Mouse (Mus musculus) embryonic facial prominence, embryonic 14.5 days (tissue): ENCODE results near the gene Tecta. TPM values are rescaled to one million over a fixed set of nuclear protein-coding genes. Genes with fewer than 3 reads are reported as not detected.

ENCODE experiments used
- ATAC-seq: fragments of 200-750 bp; cut with Nextera tagmentation; 2 replicates; pipeline ENCODE4 v1.8.0; 2017; ENCODE audit warnings: low read depth, moderate number of reproducible peaks, moderate TSS enrichment
- DNase-seq: peaks from one replicate; pipeline ENCODE4 v3.0.0-alpha.2; 2015; ENCODE audit warnings: low spot score
- H3K27ac ChIP-seq: fragments of 300-500 bp; sonication (generic); replicated peaks from 2 replicates; pipeline ENCODE4 v1.5.1; 2014; ENCODE audit warnings: low read depth, mild to moderate bottlenecking, low read length, moderate library complexity
- H3K27me3 ChIP-seq: fragments of 300-500 bp; sonication (generic); replicated peaks from 2 replicates; pipeline ENCODE4 v1.6.1; 2014; ENCODE audit warnings: low read length; ENCODE audit not compliant: control insufficient read depth, insufficient read depth
- H3K36me3 ChIP-seq: fragments of 300-500 bp; sonication (generic); 2 replicates; pipeline ENCODE4 v1.6.1; 2014; ENCODE audit warnings: low read length, mixed read lengths; ENCODE audit not compliant: control insufficient read depth, insufficient read depth
- H3K4me1 ChIP-seq: fragments of 300-500 bp; sonication (generic); 2 replicates; pipeline ENCODE4 v1.6.1; 2014; ENCODE audit warnings: antibody characterized with exemption, low read length; ENCODE audit not compliant: control insufficient read depth, insufficient read depth
- H3K4me2 ChIP-seq: fragments of 300-500 bp; sonication (generic); 2 replicates; pipeline ENCODE4 v1.6.1; 2014; ENCODE audit warnings: low read depth, mild to moderate bottlenecking, low read length, moderate library complexity, mixed read lengths
- H3K4me3 ChIP-seq: fragments of 300-500 bp; sonication (generic); 2 replicates; pipeline ENCODE4 v1.5.1; 2014; ENCODE audit warnings: low read depth, mild to moderate bottlenecking, low read length
- H3K9ac ChIP-seq: fragments of 300-500 bp; sonication (generic); 2 replicates; pipeline ENCODE4 v1.6.1; 2014; ENCODE audit warnings: low read depth, mild to moderate bottlenecking, low read length, moderate library complexity, mixed read lengths
- H3K9me3 ChIP-seq: fragments of 300-500 bp; sonication (generic); 2 replicates; pipeline ENCODE4 v1.6.1; 2016; ENCODE audit warnings: low read length; ENCODE audit not compliant: control insufficient read depth
- WGBS: fragments of 180-500 bp; shearing (Covaris S2); extraction: QIAGEN DNeasy Blood & Tissue Kit; methylation state at CpG from one replicate; pipeline ENCODE4 v1.1.7; 2014; 5-methylcytosine and 5-hydroxymethylcytosine counted together
- polyA plus RNA-seq: library from polyadenylated mRNA; unstranded; fragments of >200 nt; fragmentation: Nextera tagmentation; extraction: Ambion mirVana; gene quantifications from 2 replicates; pipeline ENCODE4 v1.2.1, GENCODE M21; 2014

The Tecta gene
- polyA plus RNA-seq, 1 experiment from 2014 or later = 2.2 TPM

GRCm38 (mm10) chr9:42382628-42383347 lies 16.9 kb downstream of the Tecta start:
- 75% methylated on average over 8 of the region's 8 CpGs for WGBS
- Histone ChIP-seq H3K36me3 (no peaks in the 10 kb centered on the region), H3K4me1 (no peaks in the 10 kb centered on the region), H3K9ac (no peak overlapping the region), H3K27me3 (no peaks in the 10 kb centered on the region), H3K4me2 (no peak overlapping the region), H3K27ac (no peak overlapping the region), H3K4me3 (no peak overlapping the region), H3K9me3 (0 out of 2 replicates have a peak, but pooled peaks cover 10% of the 10 kb centered on the region)
- no peak for ATAC-seq
- no peak for DNase-seq

GRCm38 (mm10) chr9:42382063-42382462 lies 17.7 kb downstream of the Tecta start:
- H3K36me3 ChIP-seq = no peaks in the 10 kb centered on the region
- ATAC-seq = no peak

GRCm38 (mm10) chr9:42378071-42378470 lies 21.7 kb downstream of the Tecta start:
- DNase-seq (no peak), ATAC-seq (no peak)
- Histone ChIP-seq H3K36me3 (no peaks in the 10 kb centered on the region), H3K9ac (no peak overlapping the region), H3K4me2 (no peak overlapping the region), H3K4me3 (no peak overlapping the region), H3K27me3 (no peaks in the 10 kb centered on the region), H3K27ac (no peak overlapping the region), H3K4me1 (no peaks in the 10 kb centered on the region), H3K9me3 (0 out of 2 replicates have a peak, but pooled peaks cover 10% of the 10 kb centered on the region)
- WGBS = 89% methylated on average over 4 of the region's 4 CpGs

More at GRCm38 (mm10) chr9:42382063-42382462, 17.7 kb downstream of the Tecta start:
- Histone ChIP-seq H3K4me1 (no peaks in the 10 kb centered on the region), H3K9ac (no peak overlapping the region), H3K4me3 (no peak overlapping the region), H3K9me3 (0 out of 2 replicates have a peak, but pooled peaks cover 10% of the 10 kb centered on the region), H3K27ac (no peak overlapping the region), H3K27me3 (no peaks in the 10 kb centered on the region), H3K4me2 (no peak overlapping the region)
- WGBS = 51% methylated on average over 5 of the region's 5 CpGs
- no peak for DNase-seq

GRCm38 (mm10) chr9:42377656-42378055 lies 22.1 kb downstream of the Tecta start:
- Histone ChIP-seq H3K27ac (no peak overlapping the region), H3K4me2 (no peak overlapping the region), H3K9ac (no peak overlapping the region), H3K27me3 (no peaks in the 10 kb centered on the region), H3K4me3 (no peak overlapping the region), H3K36me3 (no peaks in the 10 kb centered on the region), H3K4me1 (no peaks in the 10 kb centered on the region), H3K9me3 (0 out of 2 replicates have a peak, but pooled peaks cover 10% of the 10 kb centered on the region)
- ATAC-seq (no peak), DNase-seq (no peak)
- WGBS = 93% methylated on average over 15 of the region's 15 CpGs

- no peaks in the 10 kb centered on the region for H3K4me1 ChIP-seq
- WGBS = 86% methylated on average over 6 of the region's 6 CpGs
Measured at GRCm38 (mm10) chr9:42371670-42372368, 27.9 kb downstream of the Tecta start.

GRCm38 (mm10) chr9:42357585-42357984 lies 42.1 kb downstream of the Tecta start:
- Histone ChIP-seq H3K27ac (no peak overlapping the region), H3K27me3 (no peaks in the 10 kb centered on the region), H3K4me2 (no peak overlapping the region), H3K9me3 (no peaks in the 10 kb centered on the region), H3K36me3 (no peaks in the 10 kb centered on the region), H3K4me3 (no peak overlapping the region), H3K9ac (no peak overlapping the region), H3K4me1 (no peaks in the 10 kb centered on the region)
- 86% methylated on average over 4 of the region's 4 CpGs for WGBS
- no peak for DNase-seq
- ATAC-seq = no peak

More at GRCm38 (mm10) chr9:42371670-42372368, 27.9 kb downstream of the Tecta start:
- H3K4me2 ChIP-seq = no peak overlapping the region
- no peaks in the 10 kb centered on the region for H3K9me3 ChIP-seq
- no peak for DNase-seq
- H3K9ac ChIP-seq = no peak overlapping the region
- no peaks in the 10 kb centered on the region for H3K36me3 ChIP-seq
- no peak overlapping the region for H3K27ac ChIP-seq
- no peak for ATAC-seq
- no peaks in the 10 kb centered on the region for H3K27me3 ChIP-seq
- no peak overlapping the region for H3K4me3 ChIP-seq

GRCm38 (mm10) chr9:42354871-42355270 lies 44.9 kb downstream of the Tecta start:
- Histone ChIP-seq H3K27ac (no peak overlapping the region), H3K4me3 (no peak overlapping the region), H3K27me3 (no peaks in the 10 kb centered on the region), H3K4me2 (no peak overlapping the region), H3K4me1 (no peaks in the 10 kb centered on the region), H3K9me3 (no peaks in the 10 kb centered on the region), H3K9ac (no peak overlapping the region), H3K36me3 (no peaks in the 10 kb centered on the region)
- ATAC-seq = no peak
- no peak for DNase-seq
- whole genome bisulfite sequencing = 75% methylated on average over 1 of the region's 1 CpGs

- Histone ChIP-seq H3K9me3 (no peaks in the 10 kb centered on the region), H3K36me3 (no peaks in the 10 kb centered on the region), H3K4me1 (no peaks in the 10 kb centered on the region), H3K27ac (no peak overlapping the region), H3K4me2 (no peak overlapping the region), H3K9ac (no peak overlapping the region), H3K27me3 (no peaks in the 10 kb centered on the region), H3K4me3 (no peak overlapping the region)
- ATAC-seq = no peak
- 51% methylated on average over 7 of the region's 7 CpGs for WGBS
- no peak for DNase-seq
Measured at GRCm38 (mm10) chr9:42349791-42350190, 49.9 kb downstream of the Tecta start.
